Mouse (Mus musculus) megakaryocyte-erythroid progenitor cell, adult 5 weeks (primary cell): ENCODE measurements around the gene 6330409D20Rik. TPM values are rescaled to one million over a fixed set of nuclear protein-coding genes. Genes with fewer than 3 reads are reported as not detected.

Source experiments
- polyA plus RNA-seq: library from polyadenylated mRNA; stranded (reverse); fragments of >175 nt; gene quantifications from 2 replicates; pipeline ENCODE4 v1.2.3, GENCODE M21; 2012

6330409D20Rik gene
- not detected in 2 replicates for polyA plus RNA-seq

GRCm38 (mm10) chr2:32740916-32741272 is at the start of gene 6330409D20Rik:
Gene 6330409D20Rik, minus strand, starts transcription at chr2:32741016.

GRCm38 (mm10) chr2:32784048-32784681 is 43.3 kb upstream of the 6330409D20Rik start, which contains the start of gene Cfap157:
Gene Cfap157, minus strand, starts transcription at chr2:32784428.

DNA sequence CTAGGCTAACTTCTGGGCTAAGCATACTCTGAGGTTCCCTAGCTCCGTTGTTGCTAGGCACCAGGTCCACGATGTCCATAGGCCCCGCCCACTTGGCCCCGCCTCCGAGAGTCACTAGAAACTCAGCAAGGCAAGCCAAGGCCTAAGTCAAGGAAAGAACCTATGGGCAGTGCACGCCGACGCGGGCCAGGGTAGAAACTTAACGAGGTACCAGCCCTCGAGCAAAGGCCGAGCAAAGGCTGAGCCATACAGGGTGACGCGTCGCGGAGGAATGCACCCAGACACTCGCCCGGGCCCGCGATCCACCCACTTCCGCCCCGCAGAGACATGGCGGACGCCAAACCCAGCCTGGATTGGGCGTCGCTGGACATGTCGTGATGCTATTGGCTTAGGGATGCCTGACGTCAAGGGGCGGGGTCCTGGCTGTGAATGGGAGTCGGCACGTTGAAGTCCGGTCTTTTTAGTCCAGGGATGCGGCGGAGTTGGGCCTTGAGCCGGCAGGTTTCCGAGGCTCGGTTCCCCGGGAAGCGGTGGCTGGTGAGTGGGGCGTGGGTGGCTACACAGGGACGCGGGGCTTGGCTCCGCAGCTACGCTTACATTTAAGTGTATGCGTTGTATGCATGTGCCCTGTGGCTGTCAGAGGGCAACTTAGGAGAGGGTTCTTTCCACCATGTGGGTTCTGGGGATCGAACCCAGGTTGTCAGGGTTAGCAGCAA is 34.7 kb upstream of the 6330409D20Rik start, which contains the start of the genes Ttc16 and Ptrh1:
Gene Ttc16 (minus strand): TSS at position 275 of the 716 bp plus-strand sequence.
Gene Ptrh1 (plus strand): TSS at position 428 of the 716 bp plus-strand sequence.

GRCm38 (mm10) chr2:32757056-32757845 is 16.4 kb upstream of the 6330409D20Rik start, which contains the start of gene Tor2a:
Gene Tor2a, plus strand, starts transcription at chr2:32757234.

DNA sequence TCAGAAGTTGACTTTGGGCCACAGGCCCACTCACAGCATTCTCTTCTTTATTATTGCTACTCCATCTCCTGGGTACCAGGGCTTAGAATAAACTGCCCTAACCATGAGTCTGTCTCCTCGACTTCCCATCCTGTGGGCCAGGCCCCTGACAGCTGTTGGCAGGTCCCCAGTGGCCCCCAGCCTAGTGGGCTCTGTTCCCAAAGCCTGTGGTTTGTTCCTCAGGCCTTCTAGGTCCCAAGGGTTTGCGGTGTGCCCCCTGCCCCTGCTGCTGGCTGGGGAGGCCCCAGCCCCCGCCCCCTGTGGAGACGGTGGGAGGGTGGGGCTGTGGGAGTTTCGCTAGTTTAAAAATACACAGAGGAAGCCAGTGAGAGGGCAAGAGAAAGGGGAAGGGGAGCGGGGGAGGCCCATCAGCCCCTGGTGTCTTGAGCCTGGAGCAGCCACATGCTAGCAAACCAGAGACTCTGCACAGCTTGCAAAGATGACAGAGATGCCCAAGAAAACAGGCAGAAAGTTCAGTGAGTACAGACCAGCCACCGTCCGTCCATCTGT is 20.1 kb downstream of the 6330409D20Rik start, which contains the start of gene Sh2d3c:
Gene Sh2d3c (plus strand): TSS at position 375 of the 549 bp plus-strand sequence.

GRCm38 (mm10) chr2:32712934-32713817 is 27.6 kb downstream of the 6330409D20Rik start, which contains the start of gene Cdk9:
Gene Cdk9, minus strand, starts transcription at chr2:32713076.

GRCm38 (mm10) chr2:32704021-32704421 is 36.8 kb downstream of the 6330409D20Rik start, which contains the start of gene Fpgs:
Gene Fpgs, minus strand, starts transcription at chr2:32704145.

Other genes with a start within 250 kb of the 6330409D20Rik start
- gene Fam102a, start 205.7 kb downstream of the 6330409D20Rik start, polyA plus RNA-seq: 11.1 and 12.4 TPM in 2 replicates
- 7.6 and 9.2 TPM in 2 replicates for gene Dpm2, start 170.2 kb downstream of the 6330409D20Rik start, polyA plus RNA-seq
- gene Pip5kl1, start 166.2 kb downstream of the 6330409D20Rik start, polyA plus RNA-seq: 0.05 TPM in 1 of 2 replicates, not detected in the other
- gene 9430097D07Rik, start 165.3 kb downstream of the 6330409D20Rik start, polyA plus RNA-seq: not detected in 2 replicates
- 50.3 and 53.0 TPM in 2 replicates for gene St6galnac4, start 153.9 kb downstream of the 6330409D20Rik start, polyA plus RNA-seq
- 45.6 and 49.4 TPM in 2 replicates for gene St6galnac6, start 141.3 kb downstream of the 6330409D20Rik start, polyA plus RNA-seq
- gene Ak1, start 119.3 kb downstream of the 6330409D20Rik start, polyA plus RNA-seq: 1.7 and 1.8 TPM in 2 replicates
- 118 and 140 TPM in 2 replicates for gene Eng, start 94.4 kb downstream of the 6330409D20Rik start, polyA plus RNA-seq
- gene Fpgs, start 36.9 kb downstream of the 6330409D20Rik start, polyA plus RNA-seq: 78.9 and 81.0 TPM in 2 replicates
- 176 and 211 TPM in 2 replicates for gene Cdk9, start 27.9 kb downstream of the 6330409D20Rik start, polyA plus RNA-seq
- 27.2 and 35.4 TPM in 2 replicates for gene Sh2d3c, start 20.0 kb downstream of the 6330409D20Rik start, polyA plus RNA-seq
- gene Tor2a, start 16.2 kb upstream of the 6330409D20Rik start, polyA plus RNA-seq: 52.2 and 76.1 TPM in 2 replicates
- gene Ttc16, start 34.6 kb upstream of the 6330409D20Rik start, polyA plus RNA-seq: 0.08 and 0.30 TPM in 2 replicates
- gene Ptrh1, start 34.8 kb upstream of the 6330409D20Rik start, polyA plus RNA-seq: 4.8 and 6.7 TPM in 2 replicates
- gene Cfap157, start 43.4 kb upstream of the 6330409D20Rik start, polyA plus RNA-seq: not detected in 2 replicates
- 5.4 and 8.4 TPM in 2 replicates for gene Stxbp1, start 106.2 kb upstream of the 6330409D20Rik start, polyA plus RNA-seq
- 51.5 and 55.0 TPM in 2 replicates for gene Fam129b, start 135.1 kb upstream of the 6330409D20Rik start, polyA plus RNA-seq
- gene Rpl12, start 220.5 kb upstream of the 6330409D20Rik start, polyA plus RNA-seq: 2,433 and 2,621 TPM in 2 replicates
- gene Lrsam1, start 220.6 kb upstream of the 6330409D20Rik start, polyA plus RNA-seq: 7.9 and 8.8 TPM in 2 replicates
- gene Slc2a8, start 241.1 kb upstream of the 6330409D20Rik start, polyA plus RNA-seq: 47.2 and 49.6 TPM in 2 replicates